In the genomic region with DNA sequence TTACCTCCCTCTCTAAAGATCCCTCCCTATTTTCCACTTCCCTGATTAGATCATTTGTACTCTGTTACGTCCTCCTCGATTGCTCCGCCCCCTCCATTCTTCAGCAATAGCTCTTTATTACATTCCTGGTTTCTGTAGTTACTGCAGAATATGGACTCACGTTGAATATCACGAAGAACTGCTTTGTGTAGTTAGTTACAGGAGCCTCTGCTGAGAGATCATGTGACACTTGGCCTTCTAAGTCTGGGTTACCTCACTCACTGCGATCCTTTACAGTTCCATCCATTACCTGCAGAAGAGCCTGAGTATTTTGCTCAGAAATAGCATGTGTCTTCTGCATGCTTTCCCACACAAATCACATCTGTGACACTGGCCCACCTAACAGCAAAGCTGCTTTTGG, we compare ENCODE assay signal across 18 mouse cellular contexts.
"Had no signal": no experiment of that assay in that cellular context is flagged by ENCODE, and none has a peak within 500 bp of the region (broad histone marks: within the 10 kb centered on the region; RNA-seq: fewer than 3 reads in every experiment).

No protein-coding gene starts in this region.

- H3K9ac ChIP-seq: midbrain, embryonic 12.5 days; neural tube, embryonic 13.5 days; neural tube, embryonic 15.5 days had no signal

- H3K4me1 ChIP-seq: midbrain, embryonic 10.5 days; midbrain, embryonic 12.5 days; neural tube, embryonic 13.5 days; neural tube, embryonic 15.5 days had no signal

- H3K27ac ChIP-seq: midbrain, embryonic 10.5 days; midbrain, embryonic 12.5 days; neural tube, embryonic 13.5 days; neural tube, embryonic 15.5 days had no signal

- H3K4me3 ChIP-seq: midbrain, embryonic 10.5 days; midbrain, embryonic 12.5 days; myocyte; neural tube, embryonic 13.5 days; neural tube, embryonic 15.5 days had no signal

- H3K27me3 ChIP-seq: midbrain, embryonic 12.5 days; neural tube, embryonic 13.5 days; neural tube, embryonic 15.5 days had no signal

- H3K9me3 ChIP-seq: midbrain, embryonic 10.5 days; midbrain, embryonic 12.5 days; neural tube, embryonic 13.5 days; neural tube, embryonic 15.5 days had no signal

- H3K36me3 ChIP-seq: midbrain, embryonic 10.5 days; midbrain, embryonic 12.5 days; neural tube, embryonic 13.5 days; neural tube, embryonic 15.5 days had no signal

- DNase-seq: lung, adult 2 months; lung, postnatal 10 days; lung, postnatal 4 days; midbrain, embryonic 14.5 days; retina, postnatal 1 day; right cerebral cortex, adult 18-20 months; right cerebral cortex, postnatal 25 days; right cerebral cortex, postnatal 4 days; spleen, adult 18-20 months; thymus, adult 2 months; thymus, postnatal 25 days; thymus, postnatal 4 days had no signal

- H3K4me2 ChIP-seq: midbrain, embryonic 12.5 days; neural tube, embryonic 13.5 days; neural tube, embryonic 15.5 days had no signal

- ATAC-seq: midbrain, embryonic 16.5 days had no signal
